Mouse (Mus musculus) lung, adult 2 months (tissue): ENCODE measurements at regions not wholly inside any gene's neighbourhood (a gene's known extent, or its start where the extent isn't known, plus 50 kb on each side); places are given as distances from the start of the nearest gene placed in this dataset.

Source experiments
- CTCF ChIP-seq: fragments of 200-500 bp; IDR thresholded peaks from 2 replicates; pipeline ENCODE4 v1.5.1; 2011; ENCODE audit warnings: mild to moderate bottlenecking, low read length, control low read depth; ENCODE audit not compliant: insufficient read depth
- POLR2A ChIP-seq: fragments of 200-500 bp; IDR thresholded peaks from 2 replicates; pipeline ENCODE4 v1.6.1; 2011; ENCODE audit warnings: low read depth, mild to moderate bottlenecking, control low read depth, low read length, borderline replicate concordance; ENCODE audit errors: extremely low read depth

DNA sequence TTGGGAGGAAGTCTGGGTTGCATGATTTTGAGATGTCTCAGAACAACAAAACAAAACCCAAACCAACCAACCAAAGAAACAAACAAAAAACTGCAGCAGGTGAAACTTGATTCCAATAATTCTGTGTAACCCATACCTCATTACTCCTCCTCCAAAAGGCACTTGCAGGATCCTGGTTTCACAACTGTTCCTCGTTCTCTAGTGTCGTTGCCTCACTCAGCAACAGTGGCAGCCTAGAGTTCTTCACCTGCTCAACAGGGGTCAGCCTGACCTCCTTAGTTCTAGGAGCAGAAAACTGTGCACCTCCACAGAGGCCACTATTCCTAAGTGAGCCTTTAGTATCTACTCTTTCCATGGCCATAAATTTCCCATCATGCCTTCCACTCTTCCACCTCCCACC lies 72.3 kb upstream of the Vangl1 start:
- TF ChIP-seq POLR2A (no peak), CTCF (no peak)
